Mouse (Mus musculus) embryonic facial prominence, embryonic 14.5 days (tissue): ENCODE results near the gene Hlf. TPM values are rescaled to one million over a fixed set of nuclear protein-coding genes. Genes with fewer than 3 reads are reported as not detected.

Experiments used
- ATAC-seq: fragments of 200-750 bp; cut with Nextera tagmentation; 2 replicates; pipeline ENCODE4 v1.8.0; 2017; ENCODE audit warnings: low read depth, moderate number of reproducible peaks, moderate TSS enrichment
- DNase-seq: peaks from one replicate; pipeline ENCODE4 v3.0.0-alpha.2; 2015; ENCODE audit warnings: low spot score
- H3K27ac ChIP-seq: fragments of 300-500 bp; sonication (generic); replicated peaks from 2 replicates; pipeline ENCODE4 v1.5.1; 2014; ENCODE audit warnings: low read depth, mild to moderate bottlenecking, low read length, moderate library complexity
- H3K27me3 ChIP-seq: fragments of 300-500 bp; sonication (generic); replicated peaks from 2 replicates; pipeline ENCODE4 v1.6.1; 2014; ENCODE audit warnings: low read length; ENCODE audit not compliant: control insufficient read depth, insufficient read depth
- H3K36me3 ChIP-seq: fragments of 300-500 bp; sonication (generic); 2 replicates; pipeline ENCODE4 v1.6.1; 2014; ENCODE audit warnings: low read length, mixed read lengths; ENCODE audit not compliant: control insufficient read depth, insufficient read depth
- H3K4me1 ChIP-seq: fragments of 300-500 bp; sonication (generic); 2 replicates; pipeline ENCODE4 v1.6.1; 2014; ENCODE audit warnings: antibody characterized with exemption, low read length; ENCODE audit not compliant: control insufficient read depth, insufficient read depth
- H3K4me2 ChIP-seq: fragments of 300-500 bp; sonication (generic); 2 replicates; pipeline ENCODE4 v1.6.1; 2014; ENCODE audit warnings: low read depth, mild to moderate bottlenecking, low read length, moderate library complexity, mixed read lengths
- H3K4me3 ChIP-seq: fragments of 300-500 bp; sonication (generic); 2 replicates; pipeline ENCODE4 v1.5.1; 2014; ENCODE audit warnings: low read depth, mild to moderate bottlenecking, low read length
- H3K9ac ChIP-seq: fragments of 300-500 bp; sonication (generic); 2 replicates; pipeline ENCODE4 v1.6.1; 2014; ENCODE audit warnings: low read depth, mild to moderate bottlenecking, low read length, moderate library complexity, mixed read lengths
- H3K9me3 ChIP-seq: fragments of 300-500 bp; sonication (generic); 2 replicates; pipeline ENCODE4 v1.6.1; 2016; ENCODE audit warnings: low read length; ENCODE audit not compliant: control insufficient read depth
- WGBS: fragments of 180-500 bp; shearing (Covaris S2); extraction: QIAGEN DNeasy Blood & Tissue Kit; methylation state at CpG from one replicate; pipeline ENCODE4 v1.1.7; 2014; 5-methylcytosine and 5-hydroxymethylcytosine counted together
- polyA plus RNA-seq: library from polyadenylated mRNA; unstranded; fragments of >200 nt; fragmentation: Nextera tagmentation; extraction: Ambion mirVana; gene quantifications from 2 replicates; pipeline ENCODE4 v1.2.1, GENCODE M21; 2014

Gene Hlf
- polyA plus RNA-seq, 1 experiment from 2014 or later = 5.1 TPM

DNA sequence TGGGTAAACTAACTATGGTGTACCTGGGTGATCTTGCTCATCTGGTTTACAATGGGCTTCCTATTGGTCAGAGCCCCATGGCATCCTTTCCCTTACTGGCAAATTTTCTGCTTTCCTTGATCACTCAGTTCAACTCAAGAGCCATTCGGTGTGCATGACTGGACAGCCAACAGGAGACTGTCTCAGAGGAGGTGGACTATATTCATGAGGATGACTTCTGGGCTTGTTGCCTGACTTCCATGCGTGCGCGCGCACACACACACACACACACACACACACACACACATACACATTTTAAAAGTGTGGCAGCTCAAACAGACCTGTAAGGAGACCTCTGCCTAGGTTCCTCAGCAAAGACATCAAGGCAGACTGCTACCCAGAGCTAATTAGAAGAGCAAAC lies 12.7 kb downstream of the Hlf start:
- H3K4me1 ChIP-seq = peaks cover 28% of the 10 kb centered on the region
- 94% methylated on average over 5 of the region's 5 CpGs for WGBS
- H3K4me3 ChIP-seq = no peak overlapping the region
- no peak overlapping the region for H3K9ac ChIP-seq
- H3K9me3 ChIP-seq = no peaks in the 10 kb centered on the region
- no peaks in the 10 kb centered on the region for H3K36me3 ChIP-seq
- no peak overlapping the region for H3K27ac ChIP-seq
- DNase-seq (no peak), ATAC-seq (no peak)
- H3K27me3 ChIP-seq = no peaks in the 10 kb centered on the region
- no peak overlapping the region for H3K4me2 ChIP-seq

DNA sequence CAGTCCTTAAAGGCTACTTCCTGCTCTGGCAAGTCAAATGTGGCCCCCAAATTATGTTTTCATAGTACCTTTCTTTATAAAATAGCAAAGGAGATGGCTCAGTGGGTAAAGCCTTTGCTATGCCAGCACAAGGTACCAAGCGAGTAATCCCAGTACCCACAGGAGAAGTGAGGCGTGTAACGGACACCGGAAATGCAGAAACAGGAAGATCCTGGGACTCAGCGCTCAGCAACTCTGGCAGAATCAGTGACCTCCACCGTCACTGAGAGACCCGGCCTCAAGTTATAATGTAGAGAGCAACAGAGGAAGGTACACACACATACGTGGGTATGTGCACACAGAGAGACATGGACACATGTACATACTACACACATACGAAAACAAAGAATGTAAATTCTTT lies 14.3 kb downstream of the Hlf start:
- Histone ChIP-seq H3K4me3 (no peak overlapping the region), H3K9me3 (no peaks in the 10 kb centered on the region), H3K36me3 (no peaks in the 10 kb centered on the region), H3K9ac (no peak overlapping the region), H3K27ac (no peak overlapping the region), H3K27me3 (no peaks in the 10 kb centered on the region), H3K4me2 (no peak overlapping the region), H3K4me1 (peaks cover 27% of the 10 kb centered on the region)
- ATAC-seq (no peak), DNase-seq (no peak)
- 88% methylated on average over 9 of the region's 9 CpGs for WGBS

DNA sequence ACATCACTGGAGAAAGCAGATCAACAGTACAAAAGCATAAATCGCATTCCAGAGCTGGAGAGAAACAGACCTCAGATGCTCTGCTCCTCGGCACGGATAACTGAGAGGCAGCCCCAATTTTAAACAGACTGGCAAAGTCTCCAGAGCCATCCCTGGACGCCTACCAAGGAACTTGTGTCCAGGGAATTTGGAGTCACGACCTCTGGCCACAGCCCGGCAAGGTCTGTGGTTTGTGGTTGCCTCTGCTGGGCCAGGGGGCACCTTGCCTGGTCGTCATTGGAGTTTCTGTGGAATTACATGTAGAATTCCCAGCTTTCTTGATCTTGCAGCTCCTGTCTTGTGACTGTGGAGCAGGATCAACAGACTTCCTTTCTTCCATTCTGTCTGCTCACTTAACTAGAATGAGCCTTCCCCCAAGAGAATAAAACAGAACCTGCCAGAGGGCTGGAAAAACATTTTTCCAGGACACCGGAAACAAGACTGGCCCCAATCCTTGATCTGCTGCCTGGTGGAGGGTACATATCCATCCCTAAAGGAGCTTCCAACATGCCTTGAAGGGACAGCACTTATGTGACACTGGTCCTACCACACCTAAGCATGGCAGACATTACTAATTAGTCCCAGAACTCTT lies 19.1 kb downstream of the Hlf start:
- Histone ChIP-seq H3K27ac (peak overlapping the region; percentile 36; the same call in 1 of the 2 replicates), H3K4me1 (peaks cover 49% of the 10 kb centered on the region), H3K9ac (no peak overlapping the region), H3K9me3 (no peaks in the 10 kb centered on the region), H3K4me3 (no peak overlapping the region), H3K36me3 (no peaks in the 10 kb centered on the region), H3K4me2 (peak overlapping the region; percentile 38), H3K27me3 (no peaks in the 10 kb centered on the region)
- DNase-seq = no peak
- ATAC-seq = no peak
- WGBS = 22% methylated on average over 8 of the region's 8 CpGs

DNA sequence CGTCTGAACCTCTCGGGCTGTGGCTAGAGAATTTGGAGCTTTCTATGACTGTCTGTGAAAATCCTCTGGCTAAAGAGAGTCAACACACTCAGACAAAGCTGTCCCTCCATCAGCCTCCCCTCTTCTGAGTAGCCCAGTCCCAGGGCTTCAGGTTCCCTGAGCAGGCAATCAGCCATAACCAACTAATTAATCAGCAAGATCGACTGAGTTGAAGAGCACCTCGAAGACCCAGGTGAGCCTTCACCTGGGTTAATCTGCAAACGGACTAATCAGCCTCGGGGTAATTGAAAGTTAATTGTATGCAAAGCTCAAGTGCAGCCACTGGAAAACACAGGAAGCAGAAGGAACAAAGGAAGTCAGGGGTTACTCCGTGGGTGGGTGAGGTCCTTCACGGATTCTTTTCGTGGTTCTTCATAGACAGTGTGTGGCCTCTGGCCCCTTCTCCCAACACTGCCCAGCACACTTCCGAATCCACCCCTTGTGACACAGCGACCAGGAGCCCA lies 19.9 kb downstream of the Hlf start:
- H3K4me3 ChIP-seq = 0 out of 2 replicates have a peak overlapping the region, but pooled peaks have one; percentile 0
- H3K36me3 ChIP-seq = no peaks in the 10 kb centered on the region
- peak overlapping the region; percentile 38 for H3K4me2 ChIP-seq
- ATAC-seq (peak; percentile 23), DNase-seq (no peak)
- WGBS = 8% methylated on average over 11 of the region's 11 CpGs
- H3K9ac ChIP-seq = peak overlapping the region; percentile 28; the same call in 1 of the 2 replicates
- no peaks in the 10 kb centered on the region for H3K9me3 ChIP-seq
- peak overlapping the region; percentile 83 for H3K27ac ChIP-seq
- no peaks in the 10 kb centered on the region for H3K27me3 ChIP-seq
- H3K4me1 ChIP-seq = peaks cover 49% of the 10 kb centered on the region

DNA sequence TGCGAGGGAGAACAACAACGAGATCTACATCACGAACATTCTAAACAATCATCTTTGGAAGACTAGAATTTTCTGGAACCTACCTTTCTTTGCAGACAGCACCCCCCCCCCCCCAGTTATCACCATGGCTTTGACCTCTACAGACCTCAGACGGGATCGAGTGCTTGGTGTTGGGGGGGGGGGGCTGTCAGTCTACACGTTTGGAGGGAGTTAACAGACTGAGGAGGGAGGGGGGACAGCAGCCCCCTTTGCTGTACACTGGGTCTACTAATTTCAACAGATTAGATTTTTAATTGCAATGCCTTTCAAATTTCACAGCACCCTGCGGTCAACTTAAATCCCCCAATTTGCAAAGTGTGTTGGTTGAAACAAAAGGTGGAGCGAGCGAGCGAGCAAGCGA lies 20.3 kb downstream of the Hlf start:
- H3K4me2 ChIP-seq = peak overlapping the region; percentile 38
- no peaks in the 10 kb centered on the region for H3K9me3 ChIP-seq
- H3K27ac ChIP-seq = peak overlapping the region; percentile 83
- no peak overlapping the region for H3K4me3 ChIP-seq
- no peak for DNase-seq
- ATAC-seq = no peak
- whole genome bisulfite sequencing = 40% methylated on average over 10 of the region's 11 CpGs
- peak overlapping the region; percentile 28; the same call in 1 of the 2 replicates for H3K9ac ChIP-seq
- H3K4me1 ChIP-seq = peaks cover 50% of the 10 kb centered on the region
- no peaks in the 10 kb centered on the region for H3K27me3 ChIP-seq
- H3K36me3 ChIP-seq = no peaks in the 10 kb centered on the region

DNA sequence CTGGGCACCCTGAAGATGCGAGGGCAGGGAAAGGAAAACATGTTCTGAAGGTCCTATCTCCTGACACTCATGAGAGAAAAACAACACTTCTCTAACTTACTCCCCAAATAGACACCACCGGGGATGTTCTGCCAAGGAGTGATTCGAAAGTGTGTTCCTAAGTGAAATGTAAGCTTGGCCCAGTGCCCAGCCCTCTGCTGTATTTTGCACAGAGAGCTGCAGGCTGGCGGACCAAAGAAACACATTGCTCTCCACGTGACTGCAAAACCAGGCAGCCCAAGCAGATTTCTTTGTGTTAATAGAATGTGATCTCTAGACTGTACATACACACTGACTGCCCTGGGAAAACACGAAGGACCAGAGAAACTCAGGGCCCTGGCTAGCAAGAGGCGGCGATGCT lies 21.1 kb downstream of the Hlf start:
- no peaks in the 10 kb centered on the region for H3K27me3 ChIP-seq
- peak overlapping the region; percentile 38 for H3K4me2 ChIP-seq
- peak; percentile 98 for DNase-seq
- H3K4me3 ChIP-seq = no peak overlapping the region
- H3K27ac ChIP-seq = peak overlapping the region; percentile 83
- WGBS = 8% methylated on average over 8 of the region's 8 CpGs
- peaks cover 57% of the 10 kb centered on the region for H3K4me1 ChIP-seq
- no peaks in the 10 kb centered on the region for H3K9me3 ChIP-seq
- H3K36me3 ChIP-seq = no peaks in the 10 kb centered on the region
- ATAC-seq = peak; percentile 87
- no peak overlapping the region; the same call in 1 of the 2 replicates for H3K9ac ChIP-seq

DNA sequence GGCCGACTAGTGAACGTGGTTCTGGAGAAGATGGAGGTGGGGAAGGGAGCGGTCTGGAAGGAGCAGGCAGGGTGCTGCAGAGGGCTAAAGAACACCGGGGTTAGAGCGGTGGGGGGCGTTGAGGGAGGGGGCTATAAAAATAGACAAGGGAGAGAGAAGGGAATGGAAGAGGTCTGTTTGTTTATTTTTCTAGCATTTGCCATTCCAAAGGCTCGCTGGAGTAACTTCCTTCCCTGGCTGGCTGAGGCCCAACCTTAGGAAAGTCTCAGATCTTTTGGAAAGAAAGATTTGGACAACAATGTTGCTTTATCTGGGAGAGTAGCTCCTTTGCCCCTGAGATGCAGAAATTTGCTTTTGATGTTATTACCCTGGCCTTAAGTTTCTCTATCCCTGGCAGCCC lies 21.6 kb downstream of the Hlf start:
- Histone ChIP-seq H3K4me1 (peaks cover 62% of the 10 kb centered on the region), H3K4me2 (peak overlapping the region; percentile 38), H3K27ac (peak overlapping the region; percentile 83), H3K36me3 (no peaks in the 10 kb centered on the region), H3K27me3 (no peaks in the 10 kb centered on the region), H3K9ac (no peak overlapping the region; the same call in 1 of the 2 replicates), H3K4me3 (no peak overlapping the region), H3K9me3 (no peaks in the 10 kb centered on the region)
- ATAC-seq = 0 out of 2 replicates have a peak, but pooled peaks have one; percentile 1
- 32% methylated on average over 7 of the region's 7 CpGs for WGBS
- DNase-seq = peak; percentile 73

DNA sequence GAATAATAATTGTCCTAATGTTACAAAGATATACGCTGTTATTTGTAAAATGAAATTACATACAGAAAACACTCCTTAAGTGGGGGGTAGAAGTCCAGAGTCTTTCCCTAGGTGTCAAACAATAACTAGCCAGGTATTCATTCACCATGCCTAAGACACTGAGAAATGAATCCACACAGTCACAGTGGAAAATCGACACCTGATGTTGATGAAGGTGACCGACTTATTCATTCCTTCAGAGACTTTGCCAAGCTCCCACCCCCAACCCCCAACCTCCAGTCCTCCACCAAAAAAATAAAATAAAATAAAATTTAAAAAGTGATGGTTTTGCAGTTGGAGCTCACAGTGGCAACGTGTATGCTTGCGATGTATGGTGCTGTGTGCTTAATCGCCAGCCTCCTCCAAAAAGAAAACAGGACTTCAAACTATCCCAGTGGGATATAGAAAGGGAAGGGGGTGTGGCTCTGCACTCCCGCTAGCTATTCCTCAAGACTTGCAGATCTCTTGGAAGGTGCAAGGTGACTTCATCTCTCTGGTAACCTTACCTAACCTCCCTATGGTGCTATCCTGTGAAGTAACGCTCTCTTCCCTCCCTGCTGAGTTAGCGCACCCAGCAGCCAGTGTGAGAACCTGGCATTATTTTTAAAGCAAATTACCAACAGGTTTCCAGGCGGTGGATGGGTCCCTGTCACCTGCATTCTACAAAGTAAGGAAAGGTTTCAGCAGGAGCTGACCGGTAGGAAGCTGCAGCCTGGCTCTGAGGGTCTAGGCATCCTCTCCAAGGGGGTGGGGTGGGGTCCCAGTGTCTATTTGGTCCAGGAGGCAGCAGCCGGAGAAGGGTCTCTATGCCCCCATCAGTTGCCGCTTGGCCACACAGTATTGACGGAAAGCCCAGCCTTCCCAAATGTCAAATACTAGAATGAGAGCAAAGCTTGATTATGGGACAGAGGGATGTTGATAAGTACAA lies 22.5 kb downstream of the Hlf start:
- Histone ChIP-seq H3K9ac (no peak overlapping the region), H3K4me1 (peaks cover 68% of the 10 kb centered on the region), H3K27me3 (no peaks in the 10 kb centered on the region), H3K4me3 (no peak overlapping the region), H3K4me2 (no peak overlapping the region), H3K9me3 (no peaks in the 10 kb centered on the region), H3K36me3 (no peaks in the 10 kb centered on the region), H3K27ac (peak overlapping the region; percentile 83)
- ATAC-seq (no peak), DNase-seq (no peak)
- 62% methylated on average over 14 of the region's 14 CpGs for WGBS
